Mouse (Mus musculus) c-Kit-positive CD71-positive TER-119-positive erythroid progenitor cells, embryonic 14.5 days (primary cell): Measurements from ENCODE around the gene Cdk19.
"Not testable (repeated sequence)": the region's sequence is repeated elsewhere in the genome, so short reads cannot be mapped to it uniquely, and the experiment has no call there.

Experiments
- DNase-seq: peaks from one replicate; pipeline ENCODE4 v3.0.0-alpha.2; 2013; ENCODE audit warnings: low spot score

Cdk19 gene

DNA sequence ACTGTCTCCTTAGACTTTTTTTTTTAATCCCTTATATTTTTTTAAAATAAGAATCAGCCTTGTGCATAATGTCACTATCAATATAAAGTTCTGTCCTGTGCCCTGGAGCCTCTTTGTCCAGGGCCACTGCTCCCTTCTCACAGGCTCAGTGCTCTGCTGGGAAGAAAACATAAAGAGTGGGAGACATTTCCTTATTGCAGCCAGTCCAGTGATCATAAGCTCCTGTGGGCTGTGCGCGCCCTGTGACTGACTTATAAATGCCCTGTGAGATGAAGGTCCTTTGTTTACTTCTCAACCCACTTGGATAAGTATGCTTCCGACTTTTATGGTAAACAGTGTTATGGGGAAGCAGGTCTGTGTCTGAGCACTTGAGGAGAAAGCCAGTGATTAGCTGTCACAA, 142.2 kb downstream of the Cdk19 start:
- no peak for DNase-seq

DNA sequence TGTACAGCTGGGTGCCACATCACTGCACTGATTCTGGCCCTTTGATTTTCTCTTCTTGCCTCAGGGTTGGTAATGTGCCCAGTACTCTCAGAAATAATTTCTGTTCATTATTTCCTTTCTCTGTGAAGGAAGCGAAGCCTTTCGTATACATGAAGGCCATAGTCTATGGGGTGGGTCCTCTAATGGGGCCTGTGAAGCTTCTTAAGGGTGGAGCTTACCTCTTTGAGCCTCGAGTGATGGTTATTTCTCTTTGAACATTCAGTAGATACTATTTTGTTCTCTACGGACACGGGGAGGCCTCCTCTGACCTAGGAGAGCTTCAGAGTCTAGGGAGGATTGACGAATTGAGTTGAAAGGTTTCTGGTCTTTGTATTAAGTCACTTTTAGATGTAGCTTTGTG, 142.9 kb downstream of the Cdk19 start:
- DNase-seq: no peak

DNA sequence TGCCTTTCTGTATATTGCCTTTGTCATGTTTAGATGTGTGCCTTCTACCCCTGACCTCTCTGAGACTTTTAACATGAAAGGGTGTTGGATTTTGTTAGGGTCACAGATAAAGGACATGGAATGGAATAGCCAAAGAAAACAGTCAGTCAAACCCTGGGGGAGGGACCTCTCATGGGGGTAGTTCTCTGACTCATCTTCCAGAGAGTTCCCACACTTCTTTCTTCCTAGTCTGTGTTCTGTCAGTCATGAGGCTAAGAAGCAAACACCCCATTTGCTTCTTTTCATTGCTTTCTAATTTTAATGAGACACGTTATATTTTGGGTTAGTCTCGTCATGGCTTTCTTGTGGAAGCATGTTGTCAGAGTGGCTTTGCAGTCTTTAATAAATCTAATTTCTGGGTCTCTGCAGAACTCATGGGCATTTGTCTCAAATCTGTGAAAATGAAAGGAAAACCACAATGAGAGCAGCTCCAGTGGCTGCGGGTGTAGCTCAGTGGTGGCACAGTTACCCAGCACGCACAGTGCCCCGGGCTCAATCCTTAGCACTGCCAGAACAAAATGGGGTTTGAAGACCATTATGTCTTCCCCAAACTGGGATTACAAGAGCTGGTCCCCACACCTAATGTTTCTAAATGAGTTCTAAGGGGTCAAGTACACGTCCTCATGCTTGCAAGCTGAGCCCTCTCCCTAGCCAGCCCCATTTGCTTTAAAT, 149.9 kb downstream of the Cdk19 start:
- no peak for DNase-seq

DNA sequence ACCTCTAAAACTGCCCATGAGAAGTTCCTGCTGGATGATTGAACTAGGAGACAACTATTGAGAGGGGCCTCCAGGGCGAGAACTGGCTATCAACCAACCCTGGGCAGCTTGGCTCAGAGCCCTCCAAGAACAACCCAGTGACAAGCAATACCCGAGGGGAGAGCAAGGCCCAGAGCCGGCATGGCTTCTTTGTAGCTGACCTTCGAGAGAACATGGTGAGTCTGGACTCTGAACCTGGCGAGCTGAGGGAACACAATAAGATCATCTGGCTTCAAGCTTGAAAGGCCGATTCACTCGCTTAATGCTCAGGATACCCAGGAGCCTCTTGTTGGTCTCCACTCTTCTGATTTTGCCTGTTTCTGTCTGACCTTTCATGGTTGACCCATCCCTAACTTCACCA, 151.8 kb downstream of the Cdk19 start:
- DNase-seq: no peak

DNA sequence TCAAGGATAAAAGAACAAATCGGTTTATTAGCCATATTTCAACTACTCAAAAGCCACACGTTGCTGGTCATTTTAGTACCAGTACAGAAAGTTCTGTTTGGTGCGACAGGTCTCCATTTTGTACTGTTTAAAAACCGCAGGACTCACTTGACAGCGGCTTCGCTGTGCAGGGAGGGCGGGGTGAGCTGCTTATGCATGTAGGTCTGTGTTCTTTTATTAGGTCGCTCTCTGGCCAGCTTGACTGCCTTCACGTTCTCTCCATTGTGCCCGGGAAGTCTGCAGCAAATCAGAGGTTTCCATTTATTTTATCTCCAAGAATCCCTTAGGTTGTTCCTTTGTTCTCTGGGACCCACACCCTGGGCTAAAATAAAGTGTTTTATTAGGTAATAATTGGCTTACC, 152.4 kb downstream of the Cdk19 start:
- DNase-seq: no peak

DNA sequence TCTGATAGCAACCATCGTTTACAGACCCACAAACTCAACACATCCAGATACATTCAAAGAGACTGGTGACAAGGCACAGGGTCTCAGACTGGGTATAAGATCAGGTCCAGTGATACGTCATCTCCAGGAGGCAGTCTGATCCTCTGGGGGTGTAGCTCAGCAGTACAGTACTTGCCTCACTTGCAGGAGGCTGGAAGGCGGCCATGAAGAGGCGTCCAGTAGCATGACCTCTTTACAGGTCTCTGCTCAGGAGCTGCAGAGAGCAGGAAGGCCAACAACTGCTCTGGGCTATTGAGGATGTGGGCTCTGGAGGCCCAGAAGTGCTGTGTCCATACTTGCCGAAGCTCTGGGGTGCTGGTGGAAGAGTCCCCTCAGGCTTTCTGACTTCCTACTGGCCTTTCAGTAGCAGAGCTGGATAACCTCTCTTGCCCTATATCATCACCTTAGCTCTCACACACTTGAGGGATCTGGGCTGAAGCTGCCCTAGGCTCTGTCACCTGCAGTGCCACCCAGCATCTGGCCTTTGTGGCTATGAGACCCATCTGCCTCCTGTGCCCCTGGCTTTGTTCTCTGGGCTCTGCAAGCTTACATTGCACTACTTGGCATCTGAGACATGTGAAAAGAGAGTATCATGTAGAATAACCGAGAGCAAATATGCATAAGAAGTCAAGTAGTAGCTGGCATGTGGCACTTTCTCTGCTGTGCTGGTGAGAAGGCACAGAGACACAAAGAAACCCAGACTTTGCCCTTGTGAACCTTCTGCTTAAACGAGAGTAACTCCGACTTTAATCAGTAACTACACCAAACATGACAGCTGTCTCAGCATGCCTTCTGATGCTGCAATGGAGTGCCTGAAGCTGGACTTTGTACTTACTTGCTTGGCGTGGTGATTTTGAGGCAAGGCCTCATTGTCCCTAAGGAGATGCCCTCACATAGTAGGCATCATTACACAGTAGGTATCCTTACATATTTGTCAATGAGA, 155.1 kb downstream of the Cdk19 start:
- DNase-seq: no peak

DNA sequence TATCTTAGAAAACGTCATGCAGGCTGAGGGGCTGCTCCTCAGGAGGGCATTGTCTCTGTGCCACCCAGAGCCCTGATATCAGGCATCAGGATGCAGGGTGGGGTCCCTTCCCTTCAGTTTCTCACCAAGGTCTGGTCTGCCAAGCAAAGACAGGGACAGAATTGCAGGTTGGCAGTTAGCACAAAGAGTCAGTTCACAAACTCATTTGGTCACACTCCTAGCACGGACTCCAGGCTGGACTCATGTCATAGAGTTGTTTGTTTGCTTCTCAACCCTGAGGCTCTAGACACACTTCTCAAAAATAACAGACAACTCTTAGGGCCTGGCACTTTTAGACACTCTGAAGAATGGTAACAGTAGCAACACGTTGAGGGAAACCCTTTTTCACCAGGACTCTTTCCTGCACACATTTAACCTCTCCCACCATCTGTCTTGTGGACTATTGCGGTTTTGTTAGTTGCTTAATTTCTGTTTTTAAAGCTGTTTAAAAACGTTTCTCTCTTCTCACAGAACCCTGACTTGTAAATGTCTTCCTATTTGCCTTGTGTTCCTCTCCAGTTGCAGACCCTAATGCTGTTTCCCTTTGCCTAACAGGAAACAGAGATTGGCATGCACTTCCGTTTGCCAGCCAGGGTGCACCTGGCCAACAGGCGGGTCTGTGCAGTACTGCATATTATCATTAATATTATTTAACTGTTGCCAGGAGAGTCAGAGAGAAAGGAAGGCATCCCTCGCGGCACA, 158.1 kb downstream of the Cdk19 start:
- DNase-seq: no peak

DNA sequence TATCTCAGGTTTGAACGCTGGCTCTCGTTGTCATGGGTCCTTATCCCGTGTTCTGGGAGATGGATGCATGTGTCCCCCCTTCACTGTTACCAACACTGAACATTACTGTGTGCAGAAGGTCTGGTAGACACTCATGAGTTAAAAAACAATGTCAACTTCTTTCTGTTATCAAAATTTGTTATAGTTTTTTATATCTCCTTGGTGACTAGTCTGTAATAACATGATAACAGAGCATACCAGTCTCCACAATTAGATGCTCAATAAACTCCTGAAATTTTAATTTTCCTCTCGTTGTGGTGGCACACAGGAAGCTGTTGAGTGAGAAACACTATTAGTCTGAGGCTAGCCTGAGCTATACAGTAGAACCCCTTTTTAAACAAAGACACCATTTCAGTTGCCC, 159.1 kb downstream of the Cdk19 start:
- no peak for DNase-seq

DNA sequence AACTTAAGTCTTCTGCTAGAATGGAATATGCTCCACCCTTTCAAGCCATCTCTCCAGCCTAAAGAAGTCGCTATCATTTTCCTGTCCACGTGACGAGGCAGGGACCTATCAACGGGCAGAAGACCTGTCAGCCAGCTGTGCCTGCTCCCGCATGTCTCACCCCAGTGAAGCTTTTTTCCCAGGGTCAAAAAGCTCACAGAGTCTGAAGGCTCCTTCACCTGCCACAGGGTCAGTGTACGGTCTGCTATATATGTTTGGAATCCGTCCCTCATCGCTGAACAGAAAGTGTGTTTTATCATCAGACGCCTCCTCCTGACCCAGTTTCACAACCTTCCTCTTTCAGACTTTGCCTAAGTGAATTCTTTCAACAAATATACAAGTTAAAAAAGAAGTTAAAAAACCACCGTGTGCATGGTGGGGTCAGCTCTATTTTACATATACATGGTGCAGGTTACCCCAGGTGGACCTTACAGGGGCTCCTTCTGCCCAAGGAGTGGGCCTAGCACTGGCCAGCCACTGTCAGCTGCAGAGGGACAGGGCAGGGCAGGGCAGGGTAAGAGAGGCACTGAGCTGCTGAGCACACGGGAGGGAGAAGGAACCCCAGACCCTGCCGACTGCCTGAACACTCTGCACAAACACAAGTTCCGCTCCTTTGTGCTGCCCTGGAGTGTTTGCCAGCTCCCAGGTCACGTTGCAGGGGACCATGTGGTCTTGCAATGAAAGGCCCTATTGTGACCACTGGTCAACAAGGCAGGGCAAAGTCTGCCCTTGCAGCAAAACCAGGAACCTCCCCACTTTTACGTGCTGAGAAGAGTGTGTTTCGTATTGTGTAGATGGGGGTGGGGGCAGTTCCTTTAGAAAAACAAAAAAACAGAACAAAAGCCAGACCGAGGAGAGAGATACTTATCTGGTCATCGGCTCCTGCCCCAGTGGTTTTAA, 160.2 kb downstream of the Cdk19 start:
- DNase-seq: peak; percentile 38

DNA sequence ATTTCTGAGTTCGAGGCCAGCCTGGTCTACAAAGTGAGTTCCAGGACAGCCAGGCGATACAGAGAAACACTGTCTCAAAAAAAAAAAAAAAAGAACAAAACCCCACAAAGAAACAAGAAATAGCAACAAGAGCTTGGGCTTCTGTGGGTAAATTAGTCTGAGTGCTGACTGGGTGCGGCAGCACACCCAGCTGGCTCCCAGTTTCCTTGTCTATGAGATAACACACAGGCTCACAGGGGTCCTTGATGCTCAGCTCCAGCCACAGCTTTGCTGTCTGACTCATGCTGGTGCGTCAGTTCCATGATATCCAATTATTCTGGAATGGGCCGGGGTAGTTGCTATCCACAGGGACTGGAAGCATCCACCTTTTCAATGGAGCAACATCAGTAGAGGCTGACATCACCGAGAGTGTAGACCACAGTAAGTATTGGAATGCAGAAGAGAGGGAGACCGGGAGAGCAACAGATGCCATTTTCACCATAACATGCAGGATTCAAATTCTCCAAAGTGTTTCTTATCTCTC, 161.4 kb downstream of the Cdk19 start:
- no peak for DNase-seq

DNA sequence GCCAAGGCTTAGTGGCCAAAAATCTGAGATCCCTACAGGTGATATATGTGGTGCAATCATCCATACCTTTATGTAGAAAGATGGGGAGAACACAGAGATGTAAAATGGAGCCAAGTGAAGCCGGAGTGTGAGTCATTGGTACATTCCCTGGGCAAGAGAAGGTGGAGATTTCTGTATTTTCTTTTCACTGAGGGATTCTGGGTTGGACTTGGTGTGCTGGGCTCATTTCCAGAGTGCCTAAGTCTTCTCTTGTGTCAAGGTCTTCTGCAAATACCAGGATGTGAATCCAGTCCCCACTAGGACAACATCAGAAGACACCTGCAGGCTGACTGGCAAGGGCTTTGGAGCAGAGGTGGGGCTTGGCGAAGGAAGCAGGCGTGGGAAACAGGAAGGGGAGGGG, 163.4 kb downstream of the Cdk19 start:
- DNase-seq: no peak

DNA sequence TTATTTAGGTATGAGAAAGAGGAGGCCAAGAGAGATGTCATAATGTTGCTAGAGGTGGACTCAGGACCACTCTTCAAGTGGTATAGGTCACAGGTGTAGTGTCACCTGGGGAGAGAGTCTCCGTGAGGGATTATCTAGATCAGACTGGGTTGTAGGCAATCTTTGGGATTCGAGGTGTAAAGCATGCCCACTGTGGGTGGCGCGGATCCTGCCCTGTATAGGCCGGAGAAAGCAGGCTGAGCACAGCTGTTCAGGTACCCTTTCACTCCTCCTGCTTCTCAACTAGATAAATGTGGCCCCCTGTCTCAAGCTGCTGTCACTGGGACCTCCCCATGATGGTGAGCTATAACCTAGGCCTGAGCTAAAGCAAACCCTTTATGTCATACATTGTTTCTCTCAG, 171.0 kb downstream of the Cdk19 start:
- DNase-seq: no peak

DNA sequence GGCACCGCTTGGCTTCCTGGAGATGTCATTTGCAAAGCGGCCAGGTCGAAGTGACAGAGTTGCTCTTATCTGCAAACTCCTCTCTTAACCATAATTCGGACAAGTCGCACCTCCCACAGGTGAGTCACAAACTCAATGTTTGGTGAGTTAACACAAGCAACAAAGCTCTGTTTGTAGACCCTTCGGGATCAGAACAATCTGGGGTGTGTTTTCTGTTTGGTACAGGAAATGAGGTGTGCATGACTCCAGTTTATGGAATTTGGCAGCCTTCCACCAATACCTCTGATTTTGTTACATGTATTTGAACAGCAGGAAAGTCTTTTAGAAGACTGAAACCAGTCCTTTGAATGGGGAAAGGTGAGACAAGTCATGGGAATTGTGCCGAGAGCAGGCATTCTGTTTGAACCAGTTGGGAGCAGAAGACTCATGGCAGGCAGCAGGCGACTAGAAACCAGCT, 171.9 kb downstream of the Cdk19 start:
- no peak for DNase-seq

DNA sequence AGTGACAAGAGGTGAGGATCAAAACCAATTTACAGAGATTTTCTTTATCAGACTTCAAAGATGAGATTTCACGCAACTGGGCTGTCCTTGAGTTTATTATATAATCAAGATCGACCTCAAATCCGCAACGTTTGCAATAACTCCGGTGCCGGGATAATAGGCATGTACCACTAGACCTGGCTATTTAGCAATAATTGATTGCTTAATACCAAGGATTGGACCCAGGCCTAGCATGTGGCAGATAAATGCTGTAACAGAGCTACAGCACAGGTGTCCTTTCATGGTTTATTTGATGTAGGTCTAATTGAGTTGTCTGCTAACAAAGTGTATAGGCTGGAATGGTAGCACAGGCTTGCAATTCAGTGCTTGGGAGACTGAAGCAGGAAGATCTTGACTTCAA, 172.8 kb downstream of the Cdk19 start:
- DNase-seq: no peak

DNA sequence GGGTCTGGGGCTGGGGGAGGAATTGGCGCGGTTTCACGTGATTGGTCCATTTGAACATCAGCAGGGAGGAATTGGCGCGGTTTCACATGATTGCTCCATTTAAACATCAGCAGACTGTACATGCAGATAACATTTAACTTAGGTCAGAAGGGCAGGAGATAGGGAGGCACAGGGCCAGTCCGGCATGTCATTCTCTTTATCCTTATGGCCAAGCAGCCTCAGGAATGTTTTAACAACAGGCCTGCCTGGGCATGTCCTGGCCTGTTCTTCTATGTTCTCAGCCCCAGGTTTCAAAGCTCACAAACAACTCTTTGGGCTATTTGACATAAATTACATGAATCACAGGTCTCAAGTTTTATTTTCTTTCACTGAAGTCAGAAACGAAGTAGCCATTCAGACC, 173.6 kb downstream of the Cdk19 start:
- DNase-seq: not testable (repeated sequence)

DNA sequence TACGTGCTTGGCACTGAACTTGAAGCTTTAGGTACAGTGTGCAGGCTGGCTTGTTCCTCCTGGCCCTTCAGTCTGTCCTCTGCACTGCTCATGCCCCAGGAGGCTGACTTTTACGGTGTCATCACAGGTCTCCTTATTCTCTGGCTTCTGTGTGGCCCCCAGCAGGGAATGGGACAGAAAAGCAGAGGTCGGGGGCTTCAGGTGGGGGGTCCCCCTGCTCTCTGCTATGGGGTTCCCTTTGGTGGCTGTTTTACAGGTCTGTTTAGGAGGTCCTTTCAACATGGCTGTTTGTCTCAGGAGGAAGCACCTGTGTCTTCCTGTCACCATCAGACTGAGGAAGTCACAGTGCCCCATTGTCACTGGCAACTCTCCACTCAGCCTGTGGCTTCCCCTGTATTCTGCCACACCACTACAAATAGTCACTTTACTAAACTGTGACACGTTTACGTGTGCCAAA, 175.9 kb downstream of the Cdk19 start:
- DNase-seq: no peak

DNA sequence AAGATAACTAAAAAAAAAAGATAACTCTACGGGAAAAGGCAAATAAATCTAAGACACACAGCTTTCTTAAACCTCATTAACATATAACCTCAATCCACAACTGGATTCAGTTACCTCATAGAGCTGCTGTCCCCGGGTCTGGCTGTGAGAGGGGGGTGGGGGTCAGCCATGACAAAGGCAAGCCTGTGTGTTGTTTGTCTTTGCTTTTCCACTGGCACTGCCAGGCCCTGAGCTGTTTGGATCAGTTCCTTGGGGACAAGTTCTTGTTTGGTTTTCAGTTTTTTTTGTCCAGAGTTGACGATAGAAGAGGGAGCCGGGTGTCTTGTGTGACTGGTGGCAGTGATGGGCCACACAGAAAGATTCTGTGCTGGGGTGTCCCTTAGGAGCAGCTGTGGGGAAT, 177.1 kb downstream of the Cdk19 start:
- no peak for DNase-seq

DNA sequence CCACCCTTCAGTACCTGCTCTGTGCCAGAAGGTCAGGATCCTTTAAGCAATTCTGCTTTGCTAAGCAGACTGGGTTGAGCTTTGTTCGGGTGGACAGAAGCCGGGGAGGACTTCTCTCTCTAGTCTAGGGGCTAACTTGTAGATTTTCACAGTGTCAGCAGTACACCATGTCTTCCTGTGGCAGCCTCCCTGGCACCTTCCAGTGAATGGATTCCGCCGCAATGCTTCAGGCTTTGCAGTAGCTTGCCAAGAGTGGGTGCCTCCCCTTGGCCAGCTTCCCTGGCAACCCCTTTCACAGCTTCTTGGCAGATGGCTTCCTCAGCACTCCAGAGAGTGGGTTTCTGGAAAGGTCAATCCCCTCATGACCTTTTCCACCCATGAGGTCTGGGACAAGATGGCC, 180.2 kb downstream of the Cdk19 start:
- no peak for DNase-seq

DNA sequence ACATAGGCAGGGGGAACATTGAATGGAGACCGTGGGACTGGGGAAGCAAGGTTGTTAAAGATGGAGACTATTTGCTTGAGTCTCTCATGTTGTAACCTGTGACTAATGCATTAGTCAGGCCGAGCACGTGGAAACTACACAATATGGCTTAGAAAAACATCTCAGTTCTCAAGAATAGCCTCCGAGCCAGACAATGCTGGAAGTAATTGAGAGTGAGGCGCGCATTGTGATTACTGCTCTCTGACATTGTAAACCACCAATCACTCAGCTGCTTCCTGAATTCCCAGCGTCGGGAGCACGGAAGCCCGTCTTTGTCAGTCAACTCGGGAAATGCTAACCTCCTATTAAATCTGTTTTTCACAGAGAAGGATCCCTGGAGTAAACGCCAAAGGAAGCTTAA, 182.2 kb downstream of the Cdk19 start:
- no peak for DNase-seq

DNA sequence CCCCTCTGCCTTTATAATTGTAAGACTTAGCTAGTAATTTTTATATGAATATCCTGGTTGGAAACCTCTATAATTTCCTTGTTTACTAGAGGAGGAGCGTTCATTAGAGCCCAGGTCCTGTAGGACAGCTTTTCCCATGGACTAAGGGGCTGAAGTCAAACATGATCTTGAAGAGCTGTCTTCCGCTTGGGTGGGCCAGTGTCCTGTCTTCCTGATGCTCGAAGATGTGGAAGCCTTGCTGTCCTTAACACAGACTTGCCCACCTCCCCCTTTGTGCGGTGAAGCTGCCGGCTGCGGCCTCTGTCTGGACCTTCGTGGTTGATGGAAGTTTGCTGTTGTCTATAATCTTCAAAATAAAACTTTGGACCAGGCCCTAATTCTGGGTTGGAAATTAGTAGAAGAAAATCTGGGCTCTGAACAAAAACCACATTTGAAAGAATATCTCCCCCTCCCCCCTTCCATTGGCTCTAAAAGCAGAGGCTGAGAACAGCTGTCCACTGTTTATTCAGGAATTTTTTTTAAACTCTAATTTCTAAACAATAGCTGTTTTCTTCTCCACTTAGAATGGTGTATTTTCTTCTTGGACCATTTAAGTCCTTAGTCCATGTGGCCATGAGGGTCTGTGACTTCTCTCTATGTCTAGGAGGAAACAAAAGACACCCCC, 184.1 kb downstream of the Cdk19 start:
- DNase-seq: no peak
